25 mouse cellular contexts compared by ENCODE assay signal in genomic region chr15:96512636-96513035, GRCm38 (mm10). TPM values are rescaled to one million over a fixed set of nuclear protein-coding genes. Genes with fewer than 3 reads are reported as not detected.
DNase-seq lines count a peak whose midpoint lies in the region; ATAC-seq and TF ChIP-seq lines count a peak whose summit lies in the region.
"Had no signal": no experiment of that assay in that cellular context is flagged by ENCODE, and none has a peak within 500 bp of the region (broad histone marks: within the 10 kb centered on the region; RNA-seq: fewer than 3 reads in every experiment).

No protein-coding gene starts in this region.

- no peak overlapping the region for H3K4me3 ChIP-seq in layer of hippocampus, adult 2 months
- no peak overlapping the region for H3K4me3 ChIP-seq in thymus, adult 2 months (ENCODE audit: control insufficient read depth, insufficient read depth, low read length)
- H3K4me3 ChIP-seq: embryonic facial prominence, embryonic 15.5 days; heart, embryonic 10.5 days; hindbrain, embryonic 10.5 days; limb, embryonic 15.5 days; liver, embryonic 15.5 days; lung, embryonic 15.5 days; midbrain, embryonic 10.5 days had no signal

- intact Hi-C loops in heart, postnatal 14 days (cut with DNase I) = no loop called here

- no peaks in the 10 kb centered on the region for H3K27me3 ChIP-seq in thymus, adult 2 months (ENCODE audit: control insufficient read depth, insufficient read depth, low read length)
- H3K27me3 ChIP-seq: embryonic facial prominence, embryonic 15.5 days; limb, embryonic 15.5 days; liver, embryonic 15.5 days; lung, embryonic 15.5 days; Patski had no signal

- no peaks in the 10 kb centered on the region for H3K4me1 ChIP-seq in thymus, adult 2 months (replicated peaks; ENCODE audit: control insufficient read depth, insufficient read depth, low read length)
- H3K4me1 ChIP-seq: embryonic facial prominence, embryonic 15.5 days; hindbrain, embryonic 10.5 days; limb, embryonic 15.5 days; liver, embryonic 15.5 days; midbrain, embryonic 10.5 days had no signal

- peak; percentile 42 for TF ChIP-seq CTCF in layer of hippocampus, adult 2 months (conservative IDR thresholded peaks at IDR 0.05)
- no peak for TF ChIP-seq CTCF in thymus, adult 2 months (IDR thresholded peaks at IDR 0.05; ENCODE audit: borderline replicate concordance, control insufficient read depth, extremely low read depth, insufficient read depth, low read length, poor library complexity)

- WGBS in thymus, adult 2 months = 46% methylated on average over 1 of the region's 1 CpGs

- TF ChIP-seq POLR2A in thymus, adult 2 months (IDR thresholded peaks at IDR 0.05; ENCODE audit: control insufficient read depth, extremely low read depth, insufficient read depth, low read length, poor library complexity) = no peak

- no peak overlapping the region for H3K27ac ChIP-seq in layer of hippocampus, adult 2 months
- H3K27ac ChIP-seq in thymus, adult 2 months (ENCODE audit: control insufficient read depth, insufficient read depth, low read length) = no peak overlapping the region
- H3K27ac ChIP-seq: embryonic facial prominence, embryonic 15.5 days; heart, embryonic 10.5 days; hindbrain, embryonic 10.5 days; hindbrain, postnatal 0 days; kidney, postnatal 0 days; limb, embryonic 15.5 days; liver, embryonic 15.5 days; lung, embryonic 15.5 days; midbrain, embryonic 10.5 days had no signal

- peak in 1 of 2 experiments; percentile 37 for DNase-seq in layer of hippocampus, adult 2 months (ENCODE audit: low spot score in 2 of 2)
- DNase-seq in layer of hippocampus, postnatal 36 days = no peak
- DNase-seq in thymus, adult 2 months = peak; percentile 36
- DNase-seq in thymus, postnatal 10 days (ENCODE audit: low spot score in 2 of 2) = no peak
- DNase-seq in induced T-regulatory cell, adult 2 months (ENCODE audit: low read depth) = peak; percentile 22
- peak; percentile 29 to 36 for DNase-seq in thymus, postnatal 36 days
- DNase-seq in heart, postnatal 14 days = no peak
- DNase-seq: adrenal gland, postnatal 36 days; cerebellum, adult 11 months; cerebellum, adult 9-11 months; kidney, adult 18-20 months; lung, postnatal 36 days had no signal

- H3K36me3 ChIP-seq in thymus, adult 2 months (ENCODE audit: control insufficient read depth, insufficient read depth, low read length) = no peaks in the 10 kb centered on the region
- H3K36me3 ChIP-seq: embryonic facial prominence, embryonic 15.5 days; heart, embryonic 10.5 days; hindbrain, embryonic 10.5 days; limb, embryonic 15.5 days; liver, embryonic 15.5 days; lung, embryonic 15.5 days; midbrain, embryonic 10.5 days had no signal

- no peak for ATAC-seq in monocyte, adult 5-6 weeks (replicated peaks; ENCODE audit: insufficient number of reproducible peaks, low FRiP score, low TSS enrichment, poor library complexity, severe bottlenecking)
- ATAC-seq: forebrain, embryonic 14.5 days; hindbrain, postnatal 0 days; midbrain, embryonic 16.5 days; Patski had no signal

RNA-seq across cellular contexts. Expression of gene Scaf11, which starts 52.0 kb away (rescaled TPM):
- 10 to 100 TPM; 55.8 to 57.8 TPM for total RNA-seq in layer of hippocampus, adult 2 months (2021)
- 10 to 100 TPM; 52.5 to 53.6 TPM for total RNA-seq in layer of hippocampus, postnatal 36 days (2021)
- polyA plus RNA-seq in thymus, adult 2 months (2012; rRNA removed) = 32.4 and 38.3 TPM in 2 replicates
- total RNA-seq in monocyte, adult 5-6 weeks (2017) = 118 to 153 TPM (median 120 TPM) in 3 replicates
- total RNA-seq in heart, postnatal 14 days (2021) = 10 to 100 TPM; 48.8 to 49.6 TPM

Comparison
In these comparisons a context has a peak if more than half of its experiments do, and no peak if none do; other contexts are left out.
1. DNase-seq: peak in thymus, adult 2 months (single experiment), induced T-regulatory cell, adult 2 months (single experiment) and thymus, postnatal 36 days (2 of 2); none in layer of hippocampus, postnatal 36 days (0 of 2), thymus, postnatal 10 days (0 of 2) and heart, postnatal 14 days (0 of 2).